22 mouse cellular contexts compared by ENCODE assay signal in genomic region chr12:35357901-35358300, GRCm38 (mm10).
DNase-seq lines count a peak whose midpoint lies in the region; ATAC-seq and TF ChIP-seq lines count a peak whose summit lies in the region.
"Had no signal": no experiment of that assay in that cellular context is flagged by ENCODE, and none has a peak within 500 bp of the region (broad histone marks: within the 10 kb centered on the region; RNA-seq: fewer than 3 reads in every experiment).

No protein-coding gene starts in this region.

- H3K36me3 ChIP-seq in intestine, embryonic 15.5 days: no peaks in the 10 kb centered on the region
- no peaks in the 10 kb centered on the region for H3K36me3 ChIP-seq in heart, embryonic 11.5 days (ENCODE audit: control insufficient read depth, insufficient read depth, low read length)
- no peaks in the 10 kb centered on the region for H3K36me3 ChIP-seq in hindbrain, postnatal 0 days (ENCODE audit: insufficient read depth, low read length)
- H3K36me3 ChIP-seq: embryonic facial prominence, embryonic 10.5 days; embryonic facial prominence, embryonic 12.5 days; forebrain, embryonic 10.5 days; forebrain, embryonic 12.5 days had no signal

- H3K4me1 ChIP-seq in intestine, embryonic 15.5 days (replicated peaks): no peaks in the 10 kb centered on the region
- H3K4me1 ChIP-seq in heart, embryonic 11.5 days (ENCODE audit: control insufficient read depth, insufficient read depth, low read length): no peaks in the 10 kb centered on the region
- H3K4me1 ChIP-seq in hindbrain, postnatal 0 days (ENCODE audit: insufficient read depth, low read length): no peaks in the 10 kb centered on the region
- H3K4me1 ChIP-seq: embryonic facial prominence, embryonic 10.5 days; embryonic facial prominence, embryonic 12.5 days; forebrain, embryonic 10.5 days; forebrain, embryonic 12.5 days had no signal

- no peak for TF ChIP-seq CTCF in hindbrain, postnatal 0 days (IDR thresholded peaks at IDR 0.05; ENCODE audit: low read depth)

- no peak overlapping the region for H3K9ac ChIP-seq in intestine, embryonic 15.5 days
- H3K9ac ChIP-seq in heart, embryonic 11.5 days (ENCODE audit: low read depth, low read length): no peak overlapping the region
- H3K9ac ChIP-seq in hindbrain, postnatal 0 days (replicated peaks; ENCODE audit: low read length): no peak overlapping the region
- H3K9ac ChIP-seq: embryonic facial prominence, embryonic 12.5 days; forebrain, embryonic 12.5 days had no signal

- no peaks in the 10 kb centered on the region for H3K9me3 ChIP-seq in intestine, embryonic 15.5 days
- no peaks in the 10 kb centered on the region for H3K9me3 ChIP-seq in heart, embryonic 11.5 days (replicated peaks; ENCODE audit: control insufficient read depth, low read length)
- no peaks in the 10 kb centered on the region for H3K9me3 ChIP-seq in hindbrain, postnatal 0 days (ENCODE audit: low read length)
- H3K9me3 ChIP-seq: embryonic facial prominence, embryonic 10.5 days; embryonic facial prominence, embryonic 12.5 days; forebrain, embryonic 10.5 days; forebrain, embryonic 12.5 days had no signal

- no peak for ATAC-seq in intestine, embryonic 15.5 days
- ATAC-seq in heart, embryonic 11.5 days (replicated peaks; ENCODE audit: insufficient number of reproducible peaks, low FRiP score, low TSS enrichment): no peak
- no peak for ATAC-seq in hindbrain, postnatal 0 days
- ATAC-seq: forebrain, embryonic 14.5 days; forebrain, embryonic 16.5 days had no signal

- no peak overlapping the region for H3K27ac ChIP-seq in intestine, embryonic 15.5 days
- no peak overlapping the region for H3K27ac ChIP-seq in heart, embryonic 11.5 days (ENCODE audit: low read depth, low read length)
- no peak overlapping the region for H3K27ac ChIP-seq in hindbrain, postnatal 0 days
- H3K27ac ChIP-seq: embryonic facial prominence, embryonic 10.5 days; embryonic facial prominence, embryonic 12.5 days; forebrain, embryonic 10.5 days; forebrain, embryonic 12.5 days had no signal

- DNase-seq in 3T3-L1 (ENCODE audit: low read depth, low spot score): peak; percentile 72
- peak; percentile 37 for DNase-seq in NIH3T3 (ENCODE audit: low read depth)
- DNase-seq in adipocyte (ENCODE audit: low spot score): peak; percentile 20
- peak; percentile 66 for DNase-seq in fibroblast of lung, adult 2 months (ENCODE audit: low read depth)
- no peak for DNase-seq in testis, postnatal 14 days (ENCODE audit: low spot score)
- no peak for DNase-seq in hindbrain, postnatal 0 days (ENCODE audit: low spot score)
- DNase-seq: adrenal gland, adult 8-10 months; adrenal gland, postnatal 14 days; adrenal gland, postnatal 36 days; cerebellum, adult 11-12 months; cerebellum, adult 2 months; cerebellum, adult 9-10 months; cerebellum, postnatal 10 days; cerebellum, postnatal 25 days had no signal

- no peak overlapping the region for H3K4me2 ChIP-seq in intestine, embryonic 15.5 days (replicated peaks)
- no peak overlapping the region for H3K4me2 ChIP-seq in heart, embryonic 11.5 days
- H3K4me2 ChIP-seq in hindbrain, postnatal 0 days (ENCODE audit: low read depth, low read length): no peak overlapping the region
- H3K4me2 ChIP-seq: embryonic facial prominence, embryonic 12.5 days; forebrain, embryonic 12.5 days had no signal

- H3K4me3 ChIP-seq in intestine, embryonic 15.5 days (replicated peaks): no peak overlapping the region
- H3K4me3 ChIP-seq in heart, embryonic 11.5 days (ENCODE audit: low read depth, low read length): no peak overlapping the region
- H3K4me3 ChIP-seq in hindbrain, postnatal 0 days (ENCODE audit: low read length): no peak overlapping the region
- H3K4me3 ChIP-seq: embryonic facial prominence, embryonic 10.5 days; embryonic facial prominence, embryonic 12.5 days; forebrain, embryonic 10.5 days; forebrain, embryonic 12.5 days had no signal

- 86% methylated on average over 2 of the region's 2 CpGs for WGBS in intestine, embryonic 15.5 days
- 72% methylated on average over 2 of the region's 2 CpGs for WGBS in heart, embryonic 11.5 days (ENCODE audit: insufficient replicate concordance)
- WGBS in hindbrain, postnatal 0 days: 95% methylated on average over 2 of the region's 2 CpGs

- no peaks in the 10 kb centered on the region for H3K27me3 ChIP-seq in intestine, embryonic 15.5 days (replicated peaks)
- no peaks in the 10 kb centered on the region for H3K27me3 ChIP-seq in heart, embryonic 11.5 days (ENCODE audit: control insufficient read depth, insufficient read depth, low read length)
- H3K27me3 ChIP-seq in hindbrain, postnatal 0 days (ENCODE audit: insufficient read depth, low read length): no peaks in the 10 kb centered on the region
- H3K27me3 ChIP-seq: embryonic facial prominence, embryonic 12.5 days; forebrain, embryonic 12.5 days had no signal

Comparison
In these comparisons a context has a peak if more than half of its experiments do, and no peak if none do; other contexts are left out.
1. DNase-seq: peak in 3T3-L1 (single experiment), NIH3T3 (single experiment), adipocyte (single experiment) and fibroblast of lung, adult 2 months (single experiment); none in testis, postnatal 14 days (single experiment) and hindbrain, postnatal 0 days (single experiment).